Comparison of ENCODE assay signal across 28 mouse cellular contexts in genomic region chr12:111655695-111656094, GRCm38 (mm10). TPM values are rescaled to one million over a fixed set of nuclear protein-coding genes. Genes with fewer than 3 reads are reported as not detected.
DNase-seq lines count a peak whose midpoint lies in the region; ATAC-seq and TF ChIP-seq lines count a peak whose summit lies in the region.
"Had no signal": no experiment of that assay in that cellular context is flagged by ENCODE, and none has a peak within 500 bp of the region (broad histone marks: within the 10 kb centered on the region; RNA-seq: fewer than 3 reads in every experiment).

No protein-coding gene starts in this region.

- H3K27ac ChIP-seq in kidney, adult 2 months (ENCODE audit: insufficient read depth, low read depth, low read length) = no peak overlapping the region
- H3K27ac ChIP-seq in kidney, embryonic 16.5 days (ENCODE audit: low read length) = no peak overlapping the region
- no peak overlapping the region for H3K27ac ChIP-seq in heart, adult 2 months
- H3K27ac ChIP-seq: forebrain, embryonic 10.5 days; forebrain, embryonic 13.5 days; gastrocnemius, adult 2 months; heart, embryonic 15.5 days; hindbrain, embryonic 13.5 days had no signal

- no peak for TF ChIP-seq EP300 in heart, adult 2 months (IDR thresholded peaks at IDR 0.05; ENCODE audit: insufficient read depth, low read depth, low read length)

- no peak for TF ChIP-seq POLR2A in kidney, adult 2 months (IDR thresholded peaks at IDR 0.05; ENCODE audit: low read depth, low read length)
- TF ChIP-seq POLR2A in heart, adult 2 months (IDR thresholded peaks at IDR 0.05; ENCODE audit: insufficient read depth, low read depth, low read length) = no peak

- peaks cover 2% of the 10 kb centered on the region; the same call in 1 of the 2 replicates for H3K36me3 ChIP-seq in kidney, adult 2 months (ENCODE audit: control insufficient read depth, insufficient read depth, low read length)
- H3K36me3 ChIP-seq in kidney, embryonic 16.5 days (ENCODE audit: insufficient read depth, low read length) = peaks cover 39% of the 10 kb centered on the region
- no peaks in the 10 kb centered on the region for H3K36me3 ChIP-seq in heart, adult 2 months (ENCODE audit: control insufficient read depth, insufficient read depth, low read length)

- no peaks in the 10 kb centered on the region for H3K79me2 ChIP-seq in heart, adult 2 months (replicated peaks; ENCODE audit: control insufficient read depth, insufficient read depth, low read length)

- intact Hi-C loops in heart, adult 2 months (cut with DNase I) = no loop called here

- no peaks in the 10 kb centered on the region for H3K27me3 ChIP-seq in kidney, adult 2 months (replicated peaks; ENCODE audit: control insufficient read depth, insufficient read depth, low read length)
- no peaks in the 10 kb centered on the region for H3K27me3 ChIP-seq in kidney, embryonic 16.5 days (ENCODE audit: insufficient read depth, low read length)
- H3K27me3 ChIP-seq in Patski = no peaks in the 10 kb centered on the region
- no peaks in the 10 kb centered on the region for H3K27me3 ChIP-seq in heart, adult 2 months (ENCODE audit: control insufficient read depth, insufficient read depth, low read length)
- H3K27me3 ChIP-seq: forebrain, embryonic 13.5 days; heart, embryonic 12.5 days; heart, embryonic 15.5 days; hindbrain, embryonic 13.5 days had no signal

- WGBS in kidney, adult 2 months = 40% methylated on average over 11 of the region's 11 CpGs
- WGBS in kidney, embryonic 16.5 days = 79% methylated on average over 11 of the region's 11 CpGs
- WGBS in heart, adult 2 months = 91% methylated on average over 11 of the region's 11 CpGs

- no peak for TF ChIP-seq CTCF in kidney, adult 2 months (conservative IDR thresholded peaks at IDR 0.05; ENCODE audit: insufficient read depth, insufficient read length, low read depth, low read length)
- TF ChIP-seq CTCF in Patski (IDR thresholded peaks at IDR 0.05) = no peak
- TF ChIP-seq CTCF in heart, adult 2 months (IDR thresholded peaks at IDR 0.05) = no peak

- ATAC-seq in kidney, embryonic 16.5 days (ENCODE audit: low FRiP score, low TSS enrichment) = no peak
- ATAC-seq in Patski = peak; percentile 34
- ATAC-seq: activated CD4-positive, CD25-positive, alpha-beta regulatory T cell, adult 4 months; CD4-positive, CD25-positive, alpha-beta regulatory T cell, adult 4 months; forebrain, embryonic 13.5 days; forebrain, embryonic 16.5 days; hindbrain, embryonic 16.5 days had no signal

- H3K4me3 ChIP-seq in kidney, adult 2 months (ENCODE audit: insufficient read depth, low read depth, low read length) = no peak overlapping the region
- H3K4me3 ChIP-seq in kidney, embryonic 16.5 days (ENCODE audit: low read length) = no peak overlapping the region
- H3K4me3 ChIP-seq in heart, adult 2 months = no peak overlapping the region
- H3K4me3 ChIP-seq: forebrain, embryonic 10.5 days; forebrain, embryonic 13.5 days; gastrocnemius, adult 2 months; heart, embryonic 12.5 days; heart, embryonic 15.5 days; hindbrain, embryonic 10.5 days; hindbrain, embryonic 13.5 days had no signal

- peaks cover 22% of the 10 kb centered on the region; the same call in 1 of the 2 replicates for H3K4me1 ChIP-seq in kidney, adult 2 months (ENCODE audit: control insufficient read depth, insufficient read depth, low read length)
- H3K4me1 ChIP-seq in kidney, embryonic 16.5 days (ENCODE audit: insufficient read depth, low read length) = no peaks in the 10 kb centered on the region; the same call in 1 of the 2 replicates
- H3K4me1 ChIP-seq in heart, adult 2 months (ENCODE audit: control insufficient read depth, insufficient read depth, low read length) = no peaks in the 10 kb centered on the region
- H3K4me1 ChIP-seq: heart, embryonic 12.5 days; heart, embryonic 15.5 days had no signal

- POLR2A ChIA-PET in Patski (lab: Charles Lee) = no interaction called here

- in situ Hi-C loops in Patski (cut with MboI; ENCODE audit: low pct_unique_long_range_greater_than_20kb) = loop anchor here (5.0 kb wide), 1 partner anchor 72 kb away; no protein-coding TSS in a partner anchor

- H3K9ac ChIP-seq in kidney, embryonic 16.5 days (replicated peaks; ENCODE audit: low read length) = no peak overlapping the region
- no peak overlapping the region for H3K9ac ChIP-seq in heart, adult 2 months (ENCODE audit: low read depth, low read length)
- H3K9ac ChIP-seq: heart, embryonic 12.5 days; heart, embryonic 15.5 days; hindbrain, embryonic 13.5 days had no signal

- CTCF ChIA-PET in Patski (lab: Charles Lee) = interaction anchor here (1.6 to 3.1 kb wide), 2 partner anchors 13 to 40 kb away, joined by 6 to 11 read pairs; no protein-coding TSS in a partner anchor

- no peak overlapping the region for H3K4me2 ChIP-seq in kidney, embryonic 16.5 days (replicated peaks; ENCODE audit: low read depth, low read length)
- H3K4me2 ChIP-seq: forebrain, embryonic 13.5 days; heart, embryonic 12.5 days; heart, embryonic 15.5 days; hindbrain, embryonic 13.5 days had no signal

- DNase-seq in kidney, adult 2 months = peak; percentile 81
- peak; percentile 49 for DNase-seq in Patski (ENCODE audit: low read depth, low spot score)
- DNase-seq in kidney, adult 9 months = peak; percentile 84
- peak; percentile 52 to 83 for DNase-seq in kidney, postnatal 25 days
- no peak for DNase-seq in adrenal gland, postnatal 14 days
- no peak for DNase-seq in heart, adult 2 months
- DNase-seq: adrenal gland, adult 8-10 months; adrenal gland, postnatal 36 days; cerebellum, adult 18-20 months; cerebellum, adult 9-10 months; cerebellum, postnatal 14 days; gastrocnemius, adult 2 months; gastrocnemius, postnatal 14 days; heart, adult 11 months; heart, postnatal 10 days; heart, postnatal 36 days had no signal

- no peaks in the 10 kb centered on the region for H3K9me3 ChIP-seq in kidney, embryonic 16.5 days (ENCODE audit: low read length)
- H3K9me3 ChIP-seq: forebrain, embryonic 10.5 days; forebrain, embryonic 13.5 days; heart, embryonic 12.5 days; heart, embryonic 15.5 days; hindbrain, embryonic 10.5 days; hindbrain, embryonic 13.5 days had no signal

RNA-seq across cellular contexts. Expression of gene Ckb, which starts 16.4 kb away (rescaled TPM):
- 280 and 340 TPM in 2 replicates for polyA plus RNA-seq in kidney, adult 2 months (2012; rRNA removed)
- polyA plus RNA-seq in kidney, embryonic 16.5 days (2015; fragmentation: Nextera tagmentation; extraction: Ambion mirVana) = 134 and 188 TPM in 2 replicates
- 69.4 TPM for polyA plus RNA-seq in Patski (2021)
- total RNA-seq in adrenal gland, postnatal 14 days (2021) = 62.6 and 83.5 TPM in 2 replicates
- total RNA-seq in heart, adult 2 months (2021) = 10 to 100 TPM; 65.3 to 81.4 TPM
- 115 and 120 TPM in 2 replicates for polyA plus RNA-seq in heart, adult 2 months (2012; rRNA removed)
- total RNA-seq: MEL had no signal

RNA-seq across cellular contexts. Expression of gene Trmt61a, which starts 22.2 kb away (rescaled TPM):
- 12.4 and 16.9 TPM in 2 replicates for polyA plus RNA-seq in kidney, adult 2 months (2012; rRNA removed)
- 11.6 and 12.2 TPM in 2 replicates for polyA plus RNA-seq in kidney, embryonic 16.5 days (2015; fragmentation: Nextera tagmentation; extraction: Ambion mirVana)
- 12.9 TPM for polyA plus RNA-seq in Patski (2021)
- 14.2 and 15.5 TPM in 2 replicates for total RNA-seq in adrenal gland, postnatal 14 days (2021)
- 1 to 10 TPM; 4.5 to 5.4 TPM for total RNA-seq in heart, adult 2 months (2021)
- 7.6 and 11.8 TPM in 2 replicates for polyA plus RNA-seq in heart, adult 2 months (2012; rRNA removed)

RNA-seq across cellular contexts. Expression of gene Bag5, which starts 57.4 kb away (rescaled TPM):
- 11.3 and 14.6 TPM in 2 replicates for polyA plus RNA-seq in kidney, adult 2 months (2012; rRNA removed)
- 52.0 and 59.5 TPM in 2 replicates for polyA plus RNA-seq in kidney, embryonic 16.5 days (2015; fragmentation: Nextera tagmentation; extraction: Ambion mirVana)
- polyA plus RNA-seq in Patski (2021) = 40.1 TPM
- total RNA-seq in adrenal gland, postnatal 14 days (2021) = 32.5 and 34.6 TPM in 2 replicates
- 10 to 100 TPM; 18.8 to 22.8 TPM for total RNA-seq in heart, adult 2 months (2021)
- polyA plus RNA-seq in heart, adult 2 months (2012; rRNA removed) = 9.8 and 15.9 TPM in 2 replicates

RNA-seq across cellular contexts. Expression of gene Apopt1, which starts 57.4 kb away (rescaled TPM):
- 63.8 and 68.4 TPM in 2 replicates for polyA plus RNA-seq in kidney, adult 2 months (2012; rRNA removed)
- polyA plus RNA-seq in kidney, embryonic 16.5 days (2015; fragmentation: Nextera tagmentation; extraction: Ambion mirVana) = 54.8 TPM in 2 replicates
- 36.7 TPM for polyA plus RNA-seq in Patski (2021)
- 72.5 and 73.3 TPM in 2 replicates for total RNA-seq in adrenal gland, postnatal 14 days (2021)
- total RNA-seq in heart, adult 2 months (2021) = 10 to 100 TPM; 32.0 to 36.3 TPM
- 31.4 and 31.7 TPM in 2 replicates for polyA plus RNA-seq in heart, adult 2 months (2012; rRNA removed)

Comparison
In these comparisons a context has a peak if more than half of its experiments do, and no peak if none do; other contexts are left out.
1. DNase-seq: peak in kidney, adult 2 months (single experiment), Patski (single experiment), kidney, adult 9 months (single experiment) and kidney, postnatal 25 days (2 of 2); none in adrenal gland, postnatal 14 days (single experiment) and heart, adult 2 months (0 of 2).